Mouse (Mus musculus) central nervous system, embryonic 14 days (tissue): ENCODE data around the gene Aldh4a1. TPM values are rescaled to one million over a fixed set of nuclear protein-coding genes. Genes with fewer than 3 reads are reported as not detected.

Experiments used
- polyA plus RNA-seq: library from polyadenylated mRNA; depleted of rRNA; stranded (reverse); fragments of >200 nt; gene quantifications from 2 replicates; pipeline ENCODE4 v1.2.3, GENCODE M21; 2012; rRNA removed

The Aldh4a1 gene
- polyA plus RNA-seq, result 22.6 and 23.2 TPM in 2 replicates

GRCm38 (mm10) chr4:139622373-139623282, at the start of gene Aldh4a1:
TSS of gene Aldh4a1 (plus strand) at chr4:139622866.

DNA sequence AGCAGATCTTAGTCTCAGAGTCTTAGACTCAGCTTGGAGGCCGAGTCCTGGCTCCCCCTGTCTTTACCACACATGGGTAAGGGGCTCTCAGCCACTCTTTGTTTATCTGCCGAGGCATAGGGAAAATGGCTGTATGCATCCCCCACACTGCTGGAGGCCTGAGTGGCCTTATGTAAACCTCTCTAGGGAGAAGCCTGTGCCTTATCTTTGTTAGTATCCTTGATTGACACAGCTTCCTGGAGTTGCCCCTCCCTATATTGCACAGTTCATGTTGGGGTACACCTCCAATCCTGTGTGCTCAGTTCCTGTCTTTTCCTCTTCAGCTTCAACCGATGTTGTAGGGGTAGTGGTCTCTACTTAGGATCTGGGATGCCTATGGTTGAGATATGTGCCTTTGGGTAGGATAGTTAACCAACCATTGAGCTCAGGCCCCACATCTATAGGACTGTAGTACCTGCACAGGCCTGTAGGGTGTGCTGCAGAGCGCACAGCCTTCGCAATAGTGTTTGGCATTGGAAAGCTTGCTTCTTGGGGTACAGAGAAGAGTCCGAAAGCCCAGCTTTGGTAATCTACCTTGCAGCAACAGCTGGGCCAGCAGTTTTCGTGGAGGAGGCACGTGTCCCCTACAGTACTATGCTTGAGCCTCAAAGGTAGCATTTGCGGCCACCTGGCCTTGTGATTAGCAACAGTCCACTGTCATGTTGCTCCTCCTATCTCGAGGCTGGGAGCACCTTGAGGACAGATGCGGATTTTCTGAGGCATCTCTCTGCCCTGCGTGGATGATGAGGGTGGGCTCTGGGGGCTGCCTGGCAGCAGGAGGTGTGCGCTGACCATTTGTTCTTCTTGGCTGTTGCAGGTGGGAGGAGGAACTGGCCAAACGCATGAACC, 20.1 kb upstream of the Aldh4a1 start, which contains the start of gene Gm21969:
Gene Gm21969 (plus strand): TSS at position 830 of the 888 bp plus-strand sequence.

DNA sequence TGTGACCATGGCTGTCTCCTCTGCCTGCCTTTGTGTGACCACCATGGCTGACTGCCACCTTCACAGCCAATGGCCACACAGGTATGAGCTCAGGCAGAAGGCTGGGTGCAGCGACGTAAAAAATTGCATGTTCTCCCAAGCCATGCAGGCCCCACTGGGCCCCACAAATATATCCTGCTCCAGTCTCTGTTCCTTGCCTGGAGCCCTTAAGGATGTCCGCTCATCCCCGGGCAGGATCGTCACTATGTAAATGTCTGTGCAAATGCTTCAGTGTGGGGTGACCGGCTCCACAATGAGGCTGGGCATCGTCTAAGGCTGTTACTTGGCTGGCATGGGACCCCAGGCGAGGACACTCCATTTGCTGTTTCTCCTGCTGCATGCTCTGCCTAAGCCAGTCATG, 30.6 kb downstream of the Aldh4a1 start, which contains the start of gene Tas1r2:
Gene Tas1r2 (plus strand): TSS at position 301 of the 400 bp plus-strand sequence.

Other genes with a start within 250 kb of the Aldh4a1 start
- gene Iffo2, start 92.3 kb upstream of the Aldh4a1 start, polyA plus RNA-seq, result 6.5 and 8.8 TPM in 2 replicates
- gene Gm21969, start 19.7 kb upstream of the Aldh4a1 start, polyA plus RNA-seq, result 0.03 TPM in 1 of 2 replicates, not detected in the other
- gene Tas1r2, start 30.7 kb downstream of the Aldh4a1 start, polyA plus RNA-seq, result 0.03 and 0.04 TPM in 2 replicates
- 5.1 and 7.6 TPM in 2 replicates for gene Pax7, start 210.7 kb downstream of the Aldh4a1 start, polyA plus RNA-seq